Mouse (Mus musculus) kidney, embryonic 14.5 days (tissue): ENCODE results near the gene Cenpu. TPM values are rescaled to one million over a fixed set of nuclear protein-coding genes. Genes with fewer than 3 reads are reported as not detected.

Experiments used
- ATAC-seq: fragments of 200-750 bp; cut with Nextera tagmentation; 2 replicates; pipeline ENCODE4 v1.8.0; 2017; ENCODE audit warnings: moderate number of reproducible peaks, mild to moderate bottlenecking, moderate TSS enrichment, moderate library complexity; ENCODE audit not compliant: low FRiP score, low TSS enrichment
- H3K27ac ChIP-seq: fragments of 300-500 bp; sonication (generic); 2 replicates; pipeline ENCODE4 v1.5.1; 2014; ENCODE audit warnings: low read depth, mild to moderate bottlenecking, low read length, moderate library complexity, mixed read lengths
- H3K27me3 ChIP-seq: fragments of 300-500 bp; sonication (generic); 2 replicates; pipeline ENCODE4 v1.6.1; 2014; ENCODE audit warnings: mild to moderate bottlenecking, low read length; ENCODE audit not compliant: control insufficient read depth, insufficient read depth
- H3K36me3 ChIP-seq: fragments of 300-500 bp; sonication (generic); 2 replicates; pipeline ENCODE4 v1.6.1; 2014; ENCODE audit warnings: low read length, mixed read lengths; ENCODE audit not compliant: control insufficient read depth, insufficient read depth
- H3K4me1 ChIP-seq: fragments of 300-500 bp; sonication (generic); 2 replicates; pipeline ENCODE4 v1.6.1; 2014; ENCODE audit warnings: low read length, mixed read lengths; ENCODE audit not compliant: control insufficient read depth, insufficient read depth
- H3K4me2 ChIP-seq: fragments of 300-500 bp; sonication (generic); replicated peaks from 2 replicates; pipeline ENCODE4 v1.6.1; 2014; ENCODE audit warnings: low read depth, mild to moderate bottlenecking, low read length
- H3K4me3 ChIP-seq: fragments of 300-500 bp; sonication (generic); 2 replicates; pipeline ENCODE4 v1.5.1; 2014; ENCODE audit warnings: mild to moderate bottlenecking, low read length
- H3K9ac ChIP-seq: fragments of 300-500 bp; sonication (generic); 2 replicates; pipeline ENCODE4 v1.6.1; 2014; ENCODE audit warnings: low read depth, mild to moderate bottlenecking, low read length, moderate library complexity
- H3K9me3 ChIP-seq: fragments of 300-500 bp; sonication (generic); 2 replicates; pipeline ENCODE4 v1.6.1; 2016; ENCODE audit warnings: low read length; ENCODE audit not compliant: control insufficient read depth
- WGBS: fragments of 180-500 bp; shearing (Covaris S2); extraction: QIAGEN DNeasy Blood & Tissue Kit; methylation state at CpG from one replicate; pipeline ENCODE4 v1.1.7; 2014; 5-methylcytosine and 5-hydroxymethylcytosine counted together
- polyA plus RNA-seq: library from polyadenylated mRNA; unstranded; fragments of >200 nt; fragmentation: Nextera tagmentation; extraction: Ambion mirVana; gene quantifications from 2 replicates; pipeline ENCODE4 v1.2.1, GENCODE M21; 2014

Gene Cenpu
- polyA plus RNA-seq, 1 experiment from 2014 or later: 19.4 TPM

GRCm38 (mm10) chr8:46514027-46514426, 37.8 kb upstream of the Cenpu start:
- Histone ChIP-seq H3K9me3 (no peaks in the 10 kb centered on the region), H3K4me3 (no peak overlapping the region), H3K27me3 (no peaks in the 10 kb centered on the region), H3K9ac (no peak overlapping the region), H3K27ac (no peak overlapping the region), H3K36me3 (0 out of 2 replicates have a peak, but pooled peaks cover 3% of the 10 kb centered on the region), H3K4me1 (no peaks in the 10 kb centered on the region), H3K4me2 (no peak overlapping the region)
- 85% methylated on average over 1 of the region's 1 CpGs for WGBS
- ATAC-seq: no peak

GRCm38 (mm10) chr8:46520667-46521066, 31.2 kb upstream of the Cenpu start:
- no peaks in the 10 kb centered on the region for H3K9me3 ChIP-seq
- ATAC-seq: no peak

GRCm38 (mm10) chr8:46526098-46526497, 25.7 kb upstream of the Cenpu start:
- no peak overlapping the region for H3K4me2 ChIP-seq
- H3K4me1 ChIP-seq: no peaks in the 10 kb centered on the region
- 86% methylated on average over 8 of the region's 8 CpGs for WGBS
- no peaks in the 10 kb centered on the region for H3K9me3 ChIP-seq
- no peak overlapping the region for H3K27ac ChIP-seq
- no peak overlapping the region for H3K4me3 ChIP-seq
- no peak overlapping the region for H3K9ac ChIP-seq
- no peak for ATAC-seq
- H3K36me3 ChIP-seq: no peaks in the 10 kb centered on the region
- H3K27me3 ChIP-seq: no peaks in the 10 kb centered on the region

More at GRCm38 (mm10) chr8:46520667-46521066, 31.2 kb upstream of the Cenpu start:
- H3K4me1 ChIP-seq: no peaks in the 10 kb centered on the region
- no peak overlapping the region for H3K4me3 ChIP-seq
- H3K27me3 ChIP-seq: no peaks in the 10 kb centered on the region
- H3K9ac ChIP-seq: no peak overlapping the region
- no peaks in the 10 kb centered on the region for H3K36me3 ChIP-seq
- H3K4me2 ChIP-seq: no peak overlapping the region
- H3K27ac ChIP-seq: no peak overlapping the region
- WGBS: 89% methylated on average over 6 of the region's 6 CpGs

- Histone ChIP-seq H3K9ac (no peak overlapping the region), H3K4me2 (no peak overlapping the region), H3K4me1 (no peaks in the 10 kb centered on the region), H3K4me3 (no peak overlapping the region), H3K27me3 (no peaks in the 10 kb centered on the region), H3K9me3 (no peaks in the 10 kb centered on the region), H3K36me3 (no peaks in the 10 kb centered on the region), H3K27ac (no peak overlapping the region)
- no peak for ATAC-seq
- WGBS: 66% methylated on average over 10 of the region's 10 CpGs
Observed at GRCm38 (mm10) chr8:46526821-46527220, 25.0 kb upstream of the Cenpu start.

GRCm38 (mm10) chr8:46529508-46529907, 22.3 kb upstream of the Cenpu start:
- ATAC-seq: no peak
- H3K4me2 ChIP-seq: no peak overlapping the region
- H3K4me3 ChIP-seq: no peak overlapping the region
- H3K9me3 ChIP-seq: no peaks in the 10 kb centered on the region
- H3K9ac ChIP-seq: no peak overlapping the region
- no peaks in the 10 kb centered on the region for H3K36me3 ChIP-seq
- H3K27me3 ChIP-seq: no peaks in the 10 kb centered on the region
- H3K4me1 ChIP-seq: no peaks in the 10 kb centered on the region
- 43% methylated on average over 4 of the region's 4 CpGs for WGBS
- H3K27ac ChIP-seq: no peak overlapping the region

- H3K27me3 ChIP-seq: no peaks in the 10 kb centered on the region
- H3K4me2 ChIP-seq: no peak overlapping the region
- no peaks in the 10 kb centered on the region for H3K4me1 ChIP-seq
- H3K4me3 ChIP-seq: no peak overlapping the region
- 18% methylated on average over 4 of the region's 4 CpGs for WGBS
- H3K9me3 ChIP-seq: no peaks in the 10 kb centered on the region
- no peak overlapping the region for H3K9ac ChIP-seq
- no peaks in the 10 kb centered on the region; the same call in 1 of the 2 replicates for H3K36me3 ChIP-seq
- no peak for ATAC-seq
- H3K27ac ChIP-seq: no peak overlapping the region
Observed at GRCm38 (mm10) chr8:46530541-46530940, 21.3 kb upstream of the Cenpu start.

- no peaks in the 10 kb centered on the region for H3K4me1 ChIP-seq
- WGBS: 86% methylated on average over 7 of the region's 7 CpGs
- no peak overlapping the region for H3K27ac ChIP-seq
- no peak overlapping the region for H3K4me2 ChIP-seq
- no peaks in the 10 kb centered on the region; the same call in 1 of the 2 replicates for H3K36me3 ChIP-seq
- ATAC-seq: no peak
- H3K27me3 ChIP-seq: no peaks in the 10 kb centered on the region
- H3K4me3 ChIP-seq: no peak overlapping the region
- no peaks in the 10 kb centered on the region for H3K9me3 ChIP-seq
- no peak overlapping the region for H3K9ac ChIP-seq
Observed at GRCm38 (mm10) chr8:46533926-46534325, 17.9 kb upstream of the Cenpu start.

- no peak for ATAC-seq
- H3K27me3 ChIP-seq: no peaks in the 10 kb centered on the region
- H3K4me1 ChIP-seq: no peaks in the 10 kb centered on the region
- no peaks in the 10 kb centered on the region; the same call in 1 of the 2 replicates for H3K36me3 ChIP-seq
- no peak overlapping the region for H3K4me3 ChIP-seq
- H3K4me2 ChIP-seq: no peak overlapping the region
- no peaks in the 10 kb centered on the region for H3K9me3 ChIP-seq
- no peak overlapping the region for H3K9ac ChIP-seq
- no peak overlapping the region for H3K27ac ChIP-seq
- 69% methylated on average over 5 of the region's 5 CpGs for WGBS
Observed at GRCm38 (mm10) chr8:46539701-46540100, 12.1 kb upstream of the Cenpu start.

GRCm38 (mm10) chr8:46543191-46543590, 8.6 kb upstream of the Cenpu start:
- H3K36me3 ChIP-seq: no peaks in the 10 kb centered on the region
- no peaks in the 10 kb centered on the region for H3K27me3 ChIP-seq
- no peak overlapping the region for H3K9ac ChIP-seq
- no peak overlapping the region for H3K4me2 ChIP-seq
- WGBS: 85% methylated on average over 7 of the region's 7 CpGs
- H3K4me1 ChIP-seq: no peaks in the 10 kb centered on the region
- H3K4me3 ChIP-seq: no peak overlapping the region
- ATAC-seq: no peak
- no peaks in the 10 kb centered on the region for H3K9me3 ChIP-seq
- H3K27ac ChIP-seq: no peak overlapping the region
